Mouse (Mus musculus) heart, adult 9 months (tissue): ENCODE results near the gene Ror1.

ENCODE experiments used
- DNase-seq, 2 experiments: peaks; one replicate each; pipeline ENCODE4 v3.0.0; 2022; ENCODE audit warnings: low spot score in 2 of 2

Ror1 gene

GRCm38 (mm10) chr4:100381760-100382159 is 286.2 kb downstream of the Ror1 start:
- DNase-seq: no peak

- DNase-seq: no peak
Measured at GRCm38 (mm10) chr4:100386272-100386988, 290.8 kb downstream of the Ror1 start.

- DNase-seq: no peak
Measured at GRCm38 (mm10) chr4:100390436-100390835, 294.8 kb downstream of the Ror1 start.

GRCm38 (mm10) chr4:100391021-100391420 is 295.4 kb downstream of the Ror1 start:
- DNase-seq: no peak

- DNase-seq: no peak
Measured at GRCm38 (mm10) chr4:100393374-100394061, 297.9 kb downstream of the Ror1 start.

GRCm38 (mm10) chr4:100395407-100395806 is 299.8 kb downstream of the Ror1 start:
- DNase-seq: peak; percentile 77 to 78

- no peak for DNase-seq
Measured at GRCm38 (mm10) chr4:100398079-100398478, 302.5 kb downstream of the Ror1 start.

- DNase-seq: peak in 1 of 2 experiments; percentile 12
Measured at GRCm38 (mm10) chr4:100401078-100401477, 305.5 kb downstream of the Ror1 start.

GRCm38 (mm10) chr4:100401581-100402470 is 306.2 kb downstream of the Ror1 start:
- DNase-seq: peak; percentile 58 to 72

- peak; percentile 76 to 81 for DNase-seq
Measured at GRCm38 (mm10) chr4:100407261-100407874, 311.8 kb downstream of the Ror1 start.

- no peak for DNase-seq
Measured at GRCm38 (mm10) chr4:100409521-100409920, 313.9 kb downstream of the Ror1 start.

- DNase-seq: no peak
Measured at GRCm38 (mm10) chr4:100411841-100412539, 316.4 kb downstream of the Ror1 start.

- DNase-seq: no peak
Measured at GRCm38 (mm10) chr4:100422756-100423155, 327.2 kb downstream of the Ror1 start.

- DNase-seq: no peak
Measured at GRCm38 (mm10) chr4:100426101-100426500, 330.5 kb downstream of the Ror1 start.

- peak; percentile 31 to 43 for DNase-seq
Measured at GRCm38 (mm10) chr4:100429371-100429900, 333.8 kb downstream of the Ror1 start.

- no peak for DNase-seq
Measured at GRCm38 (mm10) chr4:100435281-100436168, 339.9 kb downstream of the Ror1 start.

- no peak for DNase-seq
Measured at GRCm38 (mm10) chr4:100436169-100436547, 340.6 kb downstream of the Ror1 start.

GRCm38 (mm10) chr4:100446897-100447296 is 351.3 kb downstream of the Ror1 start:
- DNase-seq: no peak

GRCm38 (mm10) chr4:100462493-100463120 is 367.0 kb downstream of the Ror1 start:
- DNase-seq: peak; percentile 17 to 27
